Mouse (Mus musculus) ES-E14 (cell line): ENCODE measurements at regions not wholly inside any gene's neighbourhood (a gene's known extent, or its start where the extent isn't known, plus 50 kb on each side); places are given as distances from the start of the nearest gene placed in this dataset.

ENCODE experiments used
- MAFK ChIP-seq: IDR thresholded peaks from 2 replicates; pipeline ENCODE4 v1.6.1; 2014; ENCODE audit warnings: mild to moderate bottlenecking, low read depth, low read length, inconsistent platforms; ENCODE audit not compliant: insufficient read depth
- ZC3H11A ChIP-seq: IDR thresholded peaks from 2 replicates; pipeline ENCODE4 v1.6.1; 2012; ENCODE audit warnings: low read depth, mild to moderate bottlenecking, inconsistent platforms, low read length, borderline replicate concordance

DNA sequence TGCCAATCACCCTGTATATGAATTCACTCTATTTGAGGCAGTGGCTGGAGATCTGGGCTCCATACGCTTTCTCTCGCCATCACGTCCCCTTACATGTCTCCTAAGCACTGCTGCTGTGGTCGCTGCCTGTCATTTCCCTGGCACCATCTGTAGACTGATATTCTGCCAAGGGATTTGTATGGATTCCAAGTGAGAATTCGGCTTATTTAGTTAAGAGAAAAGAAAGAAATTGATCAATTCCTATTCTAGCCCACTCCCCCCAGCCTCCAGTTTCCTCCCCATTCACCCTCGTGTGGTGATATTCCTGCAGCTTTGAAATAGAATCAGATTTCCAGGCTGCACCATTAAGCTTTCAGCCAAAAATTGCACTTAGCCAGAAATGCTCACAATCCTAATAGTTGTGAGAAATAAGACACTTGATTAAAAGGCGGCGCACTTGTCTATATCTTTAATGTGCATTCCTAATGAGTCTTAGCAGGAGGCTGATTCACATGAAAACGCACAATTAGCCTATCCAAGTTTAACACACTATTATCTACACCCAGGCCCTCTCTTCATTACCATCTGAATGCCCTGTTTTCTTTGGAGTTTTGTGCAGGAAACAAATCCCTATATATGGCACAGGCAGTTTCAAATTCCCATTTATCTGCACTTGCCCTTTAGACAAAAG lies 253.8 kb upstream of the Gm6793 start:
- no peak for TF ChIP-seq ZC3H11A
- no peak for TF ChIP-seq MAFK
